Mouse (Mus musculus): ENCODE data around the gene Gm17606. TPM values are rescaled to one million over a fixed set of nuclear protein-coding genes. Genes with fewer than 3 reads are reported as not detected.
"Not testable (repeated sequence)": the region's sequence is repeated elsewhere in the genome, so short reads cannot be mapped to it uniquely, and the experiment has no call there.

Gm17606 gene
- not detected for total RNA-seq (2021)
- long read RNA-seq, experiment 1 = 0 reads
- long read RNA-seq, experiment 2 = 0 reads

DNA sequence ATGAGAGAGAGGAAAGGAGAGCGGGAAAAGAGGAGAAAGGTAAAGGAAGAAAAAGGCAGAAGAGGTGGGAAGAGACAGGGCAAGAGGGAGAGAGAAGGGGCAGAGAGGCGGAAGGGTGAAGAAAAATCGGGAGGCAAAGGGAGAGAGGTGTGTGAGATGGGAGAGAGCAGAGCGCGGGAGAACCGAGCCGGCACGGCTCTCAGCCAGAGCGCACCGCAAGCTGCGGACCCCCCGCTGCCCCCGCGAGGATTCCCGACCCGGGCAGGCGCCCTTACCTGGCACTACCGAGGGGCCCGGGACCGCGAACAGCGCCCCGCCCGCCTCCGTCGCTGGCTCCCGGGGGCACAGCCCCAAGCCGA lies at the start of gene Gm17606:
Gm17606 (plus strand) TSS at position 7 of the 359 bp plus-strand sequence.
- no peak for DNase-seq (ENCODE audit: low spot score in 2 of 2)

- DNase-seq (ENCODE audit: low spot score in 2 of 2) = no peak
Measured at GRCm38 (mm10) chr14:54591056-54591455, 49.7 kb upstream of the Gm17606 start.

DNA sequence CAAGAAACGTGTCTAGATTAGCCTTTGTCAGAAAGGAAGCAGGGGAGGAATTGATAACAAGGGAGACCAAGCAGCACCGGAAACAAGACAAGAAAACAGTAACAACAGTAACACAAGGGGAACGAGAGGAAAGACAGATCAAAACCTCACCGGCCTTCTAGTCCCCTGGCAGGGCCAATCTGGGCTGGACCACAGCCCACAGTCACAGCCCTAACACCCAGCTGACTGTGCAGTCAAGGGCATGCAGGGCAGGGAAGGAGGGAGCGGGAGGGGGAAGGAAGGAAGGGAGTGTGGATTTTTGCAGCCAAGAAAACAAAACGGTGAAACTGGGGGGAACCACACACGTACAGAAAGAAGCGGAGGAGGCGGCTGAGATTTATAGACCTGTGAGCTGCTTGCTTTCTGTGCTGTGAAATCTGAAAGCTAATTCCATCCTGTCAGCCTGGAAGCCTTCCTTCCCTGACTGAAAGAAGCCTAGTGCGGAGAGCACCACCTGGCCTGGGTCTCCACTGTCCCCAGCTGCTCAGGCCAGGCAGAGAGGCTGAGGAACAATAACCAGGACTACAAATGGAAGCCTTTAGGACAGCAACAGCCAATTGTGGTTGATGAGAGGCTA lies 48.3 kb upstream of the Gm17606 start:
- no peak for DNase-seq (ENCODE audit: low spot score in 2 of 2)

GRCm38 (mm10) chr14:54594055-54594454 lies 46.7 kb upstream of the Gm17606 start:
- DNase-seq (ENCODE audit: low spot score in 2 of 2) = no peak

GRCm38 (mm10) chr14:54594631-54595414 lies 45.9 kb upstream of the Gm17606 start:
- no peak for DNase-seq (ENCODE audit: low spot score in 2 of 2)

GRCm38 (mm10) chr14:54597084-54597483 lies 43.7 kb upstream of the Gm17606 start:
- DNase-seq (ENCODE audit: low spot score in 2 of 2) = no peak

DNA sequence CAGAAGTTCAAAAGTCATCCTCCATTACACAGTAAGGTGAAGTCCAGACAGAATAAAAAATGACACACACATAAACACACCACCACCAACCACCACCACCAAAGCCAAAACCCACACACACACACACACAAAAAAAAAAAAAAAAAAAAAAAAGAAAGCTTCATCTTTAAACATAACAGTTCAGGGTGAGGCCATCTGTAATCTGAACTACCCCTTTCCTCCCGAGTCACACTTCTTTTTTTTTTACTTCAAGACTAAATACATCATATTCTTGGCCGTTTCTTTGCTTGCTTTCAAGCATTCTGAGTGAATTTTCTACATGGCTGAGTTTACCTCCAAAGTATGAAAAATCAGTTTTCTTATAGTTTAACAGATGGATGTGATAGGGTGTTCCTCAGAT lies 39.2 kb upstream of the Gm17606 start:
- no peak for DNase-seq (ENCODE audit: low spot score in 2 of 2)

- no peak for DNase-seq (ENCODE audit: low spot score in 2 of 2)
Measured at GRCm38 (mm10) chr14:54602613-54603012, 38.1 kb upstream of the Gm17606 start.

- DNase-seq (ENCODE audit: low spot score in 2 of 2) = peak; percentile 92 to 96
Measured at GRCm38 (mm10) chr14:54603038-54603654, 37.6 kb upstream of the Gm17606 start.

DNA sequence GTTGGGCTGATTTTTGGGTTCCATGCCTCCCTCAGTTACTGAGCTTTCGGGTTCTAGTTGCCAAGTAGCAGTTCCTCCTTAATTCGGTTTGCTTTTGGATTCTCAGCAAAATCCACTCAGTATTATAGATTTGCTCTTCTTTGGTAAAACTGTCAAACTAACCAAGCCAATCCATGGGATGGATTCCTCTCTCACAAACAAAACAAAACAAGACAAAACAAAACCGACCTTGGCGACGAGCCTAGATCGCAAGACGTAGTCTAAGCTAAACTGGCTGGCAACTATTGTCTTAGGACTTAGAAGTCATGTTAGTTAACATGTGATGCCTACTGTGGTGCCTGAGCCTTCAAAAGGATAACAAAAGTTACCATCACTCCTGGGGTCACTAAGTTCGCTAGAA lies 37.1 kb upstream of the Gm17606 start:
- no peak for DNase-seq (ENCODE audit: low spot score in 2 of 2)

DNA sequence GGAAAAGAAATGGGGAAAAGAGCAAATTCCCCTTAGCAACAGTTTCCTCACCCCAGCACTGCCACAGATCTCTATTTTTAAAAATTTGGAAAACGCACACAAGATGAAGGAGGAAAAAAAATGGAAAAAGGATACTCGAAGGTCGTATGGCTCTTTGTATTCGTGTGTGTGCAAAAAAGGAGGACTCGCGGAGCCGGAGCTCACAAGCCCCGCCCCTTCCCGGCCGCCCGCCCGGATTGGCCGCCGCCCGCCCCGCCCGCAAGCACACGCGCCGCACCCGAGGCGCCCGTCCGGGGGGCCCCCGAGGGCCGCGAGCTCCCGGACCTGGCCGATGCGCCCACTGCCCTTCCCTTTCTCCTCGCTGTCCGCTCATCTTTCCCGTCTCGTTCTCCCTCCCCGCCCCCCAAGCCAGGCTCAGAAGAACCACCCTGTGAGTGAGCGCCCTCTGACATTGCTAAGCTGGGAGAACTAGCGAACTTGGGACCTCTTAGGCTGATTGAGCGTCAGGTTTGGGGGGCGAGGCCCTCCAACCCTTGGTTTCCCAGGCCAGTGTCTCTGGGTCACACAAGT lies 34.9 kb upstream of the Gm17606 start, which contains the start of gene 4931414P19Rik:
4931414P19Rik (minus strand) TSS at position 242 of the 570 bp plus-strand sequence.
- DNase-seq (ENCODE audit: low spot score in 2 of 2) = peak; percentile 85 to 90

GRCm38 (mm10) chr14:54607226-54607625 lies 33.5 kb upstream of the Gm17606 start:
- no peak for DNase-seq (ENCODE audit: low spot score in 2 of 2)

GRCm38 (mm10) chr14:54609245-54609644 lies 31.5 kb upstream of the Gm17606 start:
- no peak for DNase-seq (ENCODE audit: low spot score in 2 of 2)

DNA sequence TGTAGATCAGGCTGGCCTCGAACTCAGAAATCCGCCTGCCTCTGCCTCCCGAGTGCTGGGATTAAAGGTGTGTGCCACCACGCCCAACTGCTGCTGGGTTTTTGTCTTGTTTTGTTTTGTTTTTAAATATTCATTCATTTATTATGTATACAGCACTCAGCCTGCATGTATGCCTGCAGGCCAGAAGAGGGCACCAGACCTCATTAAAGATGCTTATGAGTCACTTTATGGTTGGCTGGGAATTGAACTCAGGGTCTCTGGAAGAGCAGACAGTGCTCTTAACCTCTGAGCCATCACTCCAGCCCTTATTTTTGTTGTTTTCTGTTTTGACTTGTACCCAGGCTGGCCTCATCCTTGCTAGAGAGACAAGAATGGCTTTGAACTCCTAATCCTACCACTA lies 30.8 kb upstream of the Gm17606 start:
- no peak for DNase-seq (ENCODE audit: low spot score in 2 of 2)

DNA sequence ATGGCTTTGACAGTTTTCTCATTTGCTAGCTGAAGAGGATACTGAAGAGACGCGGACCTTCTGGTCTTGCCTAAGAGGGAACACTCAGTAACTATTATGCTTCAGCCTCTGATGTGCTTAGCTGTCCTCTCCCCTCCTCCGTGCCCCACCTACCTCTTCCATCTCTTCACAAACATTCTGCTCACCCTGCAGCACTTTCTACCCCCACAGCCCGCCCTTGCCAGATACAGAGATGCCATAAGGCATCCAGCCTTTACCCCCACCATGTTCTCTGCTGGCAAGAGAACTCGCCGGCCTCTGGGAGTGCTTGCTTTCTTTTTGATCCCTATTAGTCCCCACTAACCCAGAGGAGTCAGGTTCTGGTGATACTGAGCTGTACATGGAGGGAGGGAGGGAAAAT lies 30.1 kb upstream of the Gm17606 start:
- no peak for DNase-seq (ENCODE audit: low spot score in 2 of 2)

DNA sequence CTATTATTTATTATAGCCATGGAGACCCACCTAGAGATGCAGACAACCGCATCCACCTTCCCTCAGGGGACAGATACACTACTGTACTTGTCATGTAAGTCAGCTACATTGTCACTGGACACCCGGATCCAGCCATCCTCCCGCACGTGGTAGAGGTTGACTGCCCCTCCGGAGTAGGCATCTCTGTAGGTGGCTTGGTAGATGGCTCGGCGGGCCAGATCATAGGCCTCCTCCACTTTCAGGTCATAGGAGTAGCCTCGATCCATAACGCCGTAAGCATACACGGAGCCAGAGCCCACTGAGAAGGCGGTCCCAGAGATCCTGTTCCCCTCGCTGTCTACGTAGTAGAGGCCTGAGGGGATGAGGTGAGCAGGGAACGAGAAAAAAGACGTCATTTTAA lies 26.6 kb upstream of the Gm17606 start:
- DNase-seq (ENCODE audit: low spot score in 2 of 2) = not testable (repeated sequence)

DNA sequence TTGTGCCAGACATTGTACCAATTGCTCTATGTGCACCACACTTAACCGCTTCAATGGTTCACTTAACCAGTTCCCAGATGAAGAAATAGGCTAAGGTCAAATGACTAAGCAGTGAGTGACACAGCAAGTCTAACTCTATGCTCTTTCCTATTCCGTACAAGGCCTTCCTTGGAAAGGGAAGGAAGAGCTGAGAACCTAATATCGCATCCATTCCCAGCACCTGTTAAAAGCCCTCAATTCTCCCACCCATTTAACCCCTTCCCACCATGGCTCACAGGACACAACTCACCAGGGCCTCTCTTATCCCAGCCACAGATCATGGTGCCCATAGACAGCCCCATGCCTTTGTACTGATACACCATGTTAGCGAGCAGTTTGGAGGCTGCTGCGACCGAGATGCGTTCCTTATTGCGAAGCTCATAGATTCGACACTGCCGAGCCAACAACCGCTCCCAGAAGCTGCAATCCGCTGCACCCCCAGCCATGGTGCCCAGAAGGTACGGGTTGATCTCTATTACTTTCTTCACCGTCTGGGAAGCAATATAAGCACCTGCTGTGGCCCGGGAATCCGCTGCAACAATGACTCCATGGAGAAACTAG lies 24.4 kb upstream of the Gm17606 start:
- DNase-seq (ENCODE audit: low spot score in 2 of 2) = no peak

GRCm38 (mm10) chr14:54617152-54617896 lies 23.4 kb upstream of the Gm17606 start:
- DNase-seq (ENCODE audit: low spot score in 2 of 2) = no peak

DNA sequence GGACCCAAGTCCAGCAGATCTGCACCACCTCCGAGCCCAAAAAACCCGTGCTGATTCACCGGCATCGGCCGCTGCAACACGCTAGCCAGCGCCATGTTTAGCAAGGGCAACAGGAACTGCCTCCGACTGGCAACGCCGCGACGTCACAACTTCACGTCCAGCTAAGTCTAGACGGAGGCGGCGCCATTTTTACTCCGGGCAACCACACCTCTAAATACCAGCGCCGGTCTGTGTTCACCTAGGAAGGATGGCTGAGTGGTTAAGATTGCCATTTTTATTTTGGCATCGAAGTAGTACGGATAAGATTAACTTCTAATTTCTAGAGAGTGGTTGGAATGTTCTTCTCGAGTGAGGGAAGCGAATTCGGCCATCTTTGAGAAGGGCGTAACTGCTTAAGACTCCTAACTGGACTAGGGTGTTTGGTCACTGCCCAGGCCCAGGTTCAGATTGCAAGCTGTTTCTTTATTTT lies 22.8 kb upstream of the Gm17606 start, which contains the start of gene Psmb5:
Psmb5 (minus strand) TSS at position 126 of the 469 bp plus-strand sequence.
- DNase-seq (ENCODE audit: low spot score in 2 of 2) = peak; percentile 70 to 87

GRCm38 (mm10) chr14:54621133-54621532 lies 19.6 kb upstream of the Gm17606 start, which contains the start of gene Psmb11:
Gene Psmb11, plus strand, starts transcription at chr14:54621433.
- DNase-seq (ENCODE audit: low spot score in 2 of 2) = no peak
